Mouse (Mus musculus): ENCODE data around the gene Olfr1500. TPM values are rescaled to one million over a fixed set of nuclear protein-coding genes. Genes with fewer than 3 reads are reported as not detected.
"Not testable (repeated sequence)": the region's sequence is repeated elsewhere in the genome, so short reads cannot be mapped to it uniquely, and the experiment has no call there.

Gene Olfr1500
- not detected for total RNA-seq (2021)
- not detected in 2 replicates for polyA plus RNA-seq (2012; rRNA removed)
- long read RNA-seq, result 0 reads

DNA sequence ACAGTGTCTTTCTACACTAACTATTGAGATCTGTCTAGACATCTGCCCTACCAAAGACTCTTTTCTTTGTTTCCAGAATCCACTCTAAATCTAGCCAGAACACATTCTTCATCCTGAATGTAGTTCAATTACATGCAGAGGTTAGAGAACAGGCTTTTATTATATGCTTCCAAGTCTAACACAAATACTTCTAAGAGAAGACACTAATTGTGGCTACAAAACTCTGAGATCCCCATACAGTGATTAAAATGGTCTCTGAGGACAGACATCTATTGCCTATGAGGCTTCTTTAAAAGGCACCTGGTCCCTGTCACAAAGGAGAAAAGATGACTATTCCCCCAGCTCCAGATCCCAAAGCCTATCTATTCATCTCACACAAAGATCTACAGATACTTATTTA is at the start of gene Olfr1500:
Gene Olfr1500 (minus strand): TSS at position 101 of the 400 bp plus-strand sequence.
- no peak for DNase-seq

GRCm38 (mm10) chr19:13861495-13861894 is 31.2 kb upstream of the Olfr1500 start, which contains the start of gene Olfr1502:
Gene Olfr1502, plus strand, starts transcription at chr19:13861795.
- no peak for DNase-seq

DNA sequence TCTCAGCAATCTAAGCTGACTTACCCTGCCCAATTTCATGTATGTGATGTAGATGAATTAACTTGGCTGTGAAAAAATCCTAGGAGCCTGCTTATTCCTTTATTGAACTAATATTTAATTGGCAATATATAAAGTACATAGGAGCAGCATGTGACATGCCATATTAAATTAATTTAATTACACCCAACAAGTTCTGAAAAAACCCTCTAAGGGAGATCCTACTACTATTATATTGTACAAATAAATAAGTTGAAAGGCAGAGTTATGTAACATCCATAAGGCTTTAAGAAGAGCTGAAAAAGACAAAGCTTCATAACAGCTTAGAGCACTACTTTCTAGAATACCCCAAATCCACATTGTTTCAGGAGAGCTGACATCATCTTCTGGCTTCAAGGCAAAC is 20.3 kb upstream of the Olfr1500 start, which contains the start of gene Olfr1501:
Gene Olfr1501 (minus strand): TSS at position 101 of the 400 bp plus-strand sequence.
- DNase-seq, result not testable (repeated sequence)

- no peak for DNase-seq
Observed at GRCm38 (mm10) chr19:13828447-13828846, 1.8 kb downstream of the Olfr1500 start.

DNA sequence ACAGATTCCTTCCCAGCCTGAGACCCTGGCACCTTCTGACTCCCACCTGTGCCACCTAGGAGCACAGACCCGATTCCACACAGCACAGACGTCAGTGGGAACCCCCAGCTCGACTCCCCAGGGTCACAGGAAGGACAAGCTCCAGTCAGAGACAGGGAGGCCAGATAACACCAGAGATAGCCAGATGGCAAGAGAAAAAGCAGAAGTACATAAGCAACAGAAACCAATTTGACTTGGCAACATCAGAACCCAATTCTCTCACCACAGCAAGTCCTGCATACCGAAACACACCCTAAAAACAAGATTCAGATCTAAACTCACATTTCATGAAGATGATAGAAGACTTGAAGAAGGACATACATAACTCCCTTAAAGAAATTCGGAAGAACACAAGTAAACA is 9.4 kb downstream of the Olfr1500 start:
- no peak for DNase-seq

GRCm38 (mm10) chr19:13819347-13819746 is 10.9 kb downstream of the Olfr1500 start, which contains the start of gene Olfr1499:
Gene Olfr1499, minus strand, starts transcription at chr19:13819447.
- DNase-seq, result no peak

- no peak for DNase-seq
Observed at GRCm38 (mm10) chr19:13818827-13819226, 11.5 kb downstream of the Olfr1500 start.

DNA sequence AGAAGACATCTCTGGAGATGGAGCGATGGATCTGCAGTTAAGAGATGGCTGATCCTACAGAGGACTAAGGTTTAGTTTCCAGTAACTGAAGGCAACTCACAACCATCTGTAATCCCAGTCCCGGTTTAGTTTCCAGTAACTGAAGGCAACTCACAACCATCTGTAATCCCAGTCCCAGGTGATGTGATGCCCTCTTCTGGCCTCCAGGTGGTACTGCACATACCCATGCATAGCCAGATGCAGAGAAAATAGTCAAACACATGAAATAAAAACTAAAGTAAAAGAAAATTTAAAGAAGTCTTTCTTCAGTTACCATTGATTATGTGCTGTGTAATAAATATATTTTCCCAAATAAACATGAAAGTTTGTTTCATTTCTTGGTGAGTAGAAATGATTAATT is 17.5 kb downstream of the Olfr1500 start:
- DNase-seq, result no peak

DNA sequence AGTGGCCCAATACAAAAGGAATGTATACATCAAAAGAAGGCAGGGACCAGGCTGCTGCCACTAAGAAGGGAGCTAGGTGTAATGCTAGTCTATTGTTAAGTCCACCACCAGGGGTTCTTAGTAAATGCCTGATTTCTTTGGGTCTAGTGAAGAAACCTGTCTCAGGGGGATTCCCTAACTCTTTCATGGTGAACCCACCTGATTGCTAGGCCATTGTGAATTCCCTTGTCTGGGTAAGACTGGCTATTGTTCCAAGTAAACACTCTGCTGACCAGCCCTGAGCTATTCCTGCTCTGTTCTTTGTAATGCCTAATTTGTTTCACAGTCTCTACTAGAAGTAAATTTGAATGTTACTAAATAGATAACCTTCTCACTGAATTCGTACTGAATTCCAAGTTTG is 24.8 kb downstream of the Olfr1500 start:
- not testable (repeated sequence) for DNase-seq

DNA sequence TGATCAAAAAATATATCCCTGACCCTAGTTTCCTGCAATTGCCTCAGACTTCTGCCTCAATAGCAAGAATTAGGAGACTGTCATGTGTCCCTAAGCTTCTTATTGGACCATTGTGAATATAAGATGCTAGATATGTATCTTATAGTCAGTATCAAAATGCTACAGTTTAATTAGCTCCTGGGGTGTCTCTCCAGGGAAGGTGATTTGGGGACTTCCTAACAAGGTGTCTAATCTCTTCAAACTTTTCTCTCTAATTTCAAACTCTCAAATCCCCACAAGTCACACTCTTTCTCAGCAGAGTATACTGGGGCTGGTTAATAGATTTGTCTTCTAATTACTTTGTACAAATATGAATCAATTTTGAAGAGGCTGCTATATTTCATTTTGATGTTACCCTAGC is 32.2 kb downstream of the Olfr1500 start, which contains the start of gene Olfr1497:
Gene Olfr1497 (minus strand): TSS at position 101 of the 400 bp plus-strand sequence.
- no peak for DNase-seq

DNA sequence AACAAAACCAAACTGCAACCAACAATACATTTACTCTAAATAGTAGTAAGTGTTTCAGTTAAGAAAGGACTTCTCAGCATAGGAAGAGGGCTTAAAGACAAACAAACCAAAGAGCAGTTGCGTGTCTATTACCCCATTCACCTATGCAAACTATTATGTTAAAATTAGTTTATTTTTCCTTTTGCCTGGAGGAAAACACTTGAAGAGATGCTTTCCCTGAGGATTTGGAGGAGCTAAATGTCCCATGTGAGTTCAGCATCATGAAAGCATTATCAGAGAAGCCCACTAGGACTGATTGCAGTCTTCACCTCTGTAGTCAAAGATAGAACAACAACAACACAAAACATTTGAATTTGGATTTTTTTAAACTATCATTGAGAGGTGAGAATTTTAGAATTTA is 52.7 kb downstream of the Olfr1500 start, which contains the start of gene Olfr1496:
Gene Olfr1496 (plus strand): TSS at position 301 of the 400 bp plus-strand sequence.
- DNase-seq, result no peak

Other genes with a start within 250 kb of the Olfr1500 start
- not detected for gene Olfr1484, start 247.0 kb downstream of the Olfr1500 start, total RNA-seq (2021)
- not detected in 2 replicates for gene Olfr1484, start 247.0 kb downstream of the Olfr1500 start, polyA plus RNA-seq (2012; rRNA removed)
- gene Olfr1487, start 213.1 kb downstream of the Olfr1500 start, total RNA-seq (2021), result not detected
- not detected in 2 replicates for gene Olfr1487, start 213.1 kb downstream of the Olfr1500 start, polyA plus RNA-seq (2012; rRNA removed)
- not detected for gene Olfr1489, start 198.9 kb downstream of the Olfr1500 start, total RNA-seq (2021)
- not detected in 2 replicates for gene Olfr1489, start 198.9 kb downstream of the Olfr1500 start, polyA plus RNA-seq (2012; rRNA removed)
- not detected for gene Olfr1490, start 179.4 kb downstream of the Olfr1500 start, total RNA-seq (2021)
- gene Olfr1490, start 179.4 kb downstream of the Olfr1500 start, polyA plus RNA-seq (2012; rRNA removed), result not detected in 2 replicates
- not detected for gene Olfr1491, start 133.2 kb downstream of the Olfr1500 start, total RNA-seq (2021)
- gene Olfr1491, start 133.2 kb downstream of the Olfr1500 start, polyA plus RNA-seq (2012; rRNA removed), result not detected in 2 replicates
- not detected for gene Olfr1493-ps1, start 107.2 kb downstream of the Olfr1500 start, total RNA-seq (2021)
- not detected in 2 replicates for gene Olfr1493-ps1, start 107.2 kb downstream of the Olfr1500 start, polyA plus RNA-seq (2012; rRNA removed)
- gene Olfr1494, start 90.8 kb downstream of the Olfr1500 start, total RNA-seq (2021), result not detected
- not detected in 2 replicates for gene Olfr1494, start 90.8 kb downstream of the Olfr1500 start, polyA plus RNA-seq (2012; rRNA removed)
- gene Olfr1495, start 65.9 kb downstream of the Olfr1500 start, total RNA-seq (2021), result not detected
- not detected in 2 replicates for gene Olfr1495, start 65.9 kb downstream of the Olfr1500 start, polyA plus RNA-seq (2012; rRNA removed)
- gene Olfr1496, start 52.6 kb downstream of the Olfr1500 start, total RNA-seq (2021), result not detected
- gene Olfr1496, start 52.6 kb downstream of the Olfr1500 start, polyA plus RNA-seq (2012; rRNA removed), result not detected in 2 replicates
- gene Olfr1497, start 32.3 kb downstream of the Olfr1500 start, total RNA-seq (2021), result not detected
- not detected in 2 replicates for gene Olfr1497, start 32.3 kb downstream of the Olfr1500 start, polyA plus RNA-seq (2012; rRNA removed)
- not detected for gene Olfr1499, start 11.0 kb downstream of the Olfr1500 start, total RNA-seq (2021)
- not detected in 2 replicates for gene Olfr1499, start 11.0 kb downstream of the Olfr1500 start, polyA plus RNA-seq (2012; rRNA removed)
- gene Olfr1501, start 20.2 kb upstream of the Olfr1500 start, total RNA-seq (2021), result not detected
- not detected in 2 replicates for gene Olfr1501, start 20.2 kb upstream of the Olfr1500 start, polyA plus RNA-seq (2012; rRNA removed)
- gene Olfr1502, start 31.3 kb upstream of the Olfr1500 start, total RNA-seq (2021), result not detected
- not detected in 2 replicates for gene Olfr1502, start 31.3 kb upstream of the Olfr1500 start, polyA plus RNA-seq (2012; rRNA removed)
- not detected for gene Olfr1504, start 67.4 kb upstream of the Olfr1500 start, total RNA-seq (2021)
- gene Olfr1504, start 67.4 kb upstream of the Olfr1500 start, polyA plus RNA-seq (2012; rRNA removed), result not detected in 2 replicates
- gene Olfr1505, start 83.0 kb upstream of the Olfr1500 start, total RNA-seq (2021), result not detected
- not detected in 2 replicates for gene Olfr1505, start 83.0 kb upstream of the Olfr1500 start, polyA plus RNA-seq (2012; rRNA removed)

Measured in adrenal gland, adult 2 months (tissue).